Comparison of ENCODE assay signal across 18 mouse cellular contexts in the genomic region with DNA sequence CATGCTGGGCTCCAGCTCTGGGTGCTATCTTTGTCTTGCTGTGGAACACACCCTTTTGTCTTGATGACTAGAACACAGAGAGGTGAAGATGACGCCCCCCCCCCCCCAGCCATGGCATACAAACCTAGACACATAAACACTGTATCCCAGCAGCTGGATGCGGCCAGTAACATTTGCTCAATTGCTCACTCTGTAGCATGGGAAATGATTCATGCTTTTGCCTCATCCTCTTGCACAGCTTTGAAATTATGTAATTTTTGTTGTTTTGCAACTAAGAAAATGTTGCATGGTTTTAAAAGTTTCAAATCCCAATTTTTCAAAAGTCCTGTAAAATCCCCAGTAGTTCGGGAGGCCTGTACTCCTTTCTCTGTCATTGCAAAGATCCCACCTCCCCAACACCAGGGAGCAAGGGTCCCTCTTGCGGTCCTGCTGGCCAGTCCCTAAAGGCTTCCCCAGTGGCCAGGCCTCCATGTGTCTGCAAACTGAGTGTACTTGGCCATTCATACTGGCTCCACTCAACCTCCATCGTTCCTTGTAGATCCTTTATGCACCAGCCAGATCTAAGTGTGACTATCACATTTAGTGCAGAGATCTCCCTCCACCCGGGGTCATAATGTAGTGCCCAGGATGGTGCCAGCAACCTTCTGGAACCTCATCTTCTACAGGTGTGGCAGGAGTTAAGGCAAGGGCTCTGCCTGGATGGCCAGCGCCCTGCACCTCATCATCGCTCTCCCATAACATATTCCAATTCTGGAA.
DNase-seq lines count a peak whose midpoint lies in the region; ATAC-seq and TF ChIP-seq lines count a peak whose summit lies in the region.
"Had no signal": no experiment of that assay in that cellular context is flagged by ENCODE, and none has a peak within 500 bp of the region (broad histone marks: within the 10 kb centered on the region; RNA-seq: fewer than 3 reads in every experiment).

No protein-coding gene starts in this region.

- no peak overlapping the region for H3K4me2 ChIP-seq in lung, embryonic 16.5 days (ENCODE audit: low read depth, low read length)
- H3K4me2 ChIP-seq in myocyte (ENCODE audit: low read depth) = peak overlapping the region; percentile 44
- H3K4me2 ChIP-seq in forebrain, embryonic 12.5 days = no peak overlapping the region
- no peak overlapping the region for H3K4me2 ChIP-seq in forebrain, embryonic 13.5 days
- H3K4me2 ChIP-seq: heart, embryonic 13.5 days; kidney, embryonic 15.5 days; neural tube, embryonic 13.5 days had no signal

- H3K9ac ChIP-seq in lung, embryonic 16.5 days (ENCODE audit: low read length) = no peak overlapping the region
- no peak overlapping the region for H3K9ac ChIP-seq in forebrain, embryonic 12.5 days
- no peak overlapping the region for H3K9ac ChIP-seq in forebrain, embryonic 13.5 days
- H3K9ac ChIP-seq: heart, embryonic 13.5 days; kidney, embryonic 15.5 days; neural tube, embryonic 13.5 days had no signal

- no peak overlapping the region for H3K4me3 ChIP-seq in lung, embryonic 16.5 days (ENCODE audit: low read length)
- H3K4me3 ChIP-seq in lung, adult 2 months (replicated peaks; ENCODE audit: extremely low read depth, low read depth, low read length) = no peak overlapping the region
- H3K4me3 ChIP-seq in myocyte = no peak overlapping the region
- no peak overlapping the region for H3K4me3 ChIP-seq in forebrain, embryonic 12.5 days (replicated peaks)
- H3K4me3 ChIP-seq in forebrain, embryonic 13.5 days = no peak overlapping the region
- H3K4me3 ChIP-seq: embryonic facial prominence, embryonic 10.5 days; erythroblast, embryonic 14.5 days; heart, embryonic 13.5 days; kidney, embryonic 15.5 days; neural tube, embryonic 13.5 days had no signal

- no peaks in the 10 kb centered on the region for H3K79me2 ChIP-seq in myocyte (ENCODE audit: control insufficient read depth, insufficient read depth)

- H3ac ChIP-seq in myocyte (ENCODE audit: control insufficient read depth, insufficient read length) = no peak overlapping the region

- no peak for TF ChIP-seq POLR2A in lung, adult 2 months (IDR thresholded peaks at IDR 0.05; ENCODE audit: borderline replicate concordance, extremely low read depth, low read depth, low read length)
- no peak for TF ChIP-seq POLR2A in myocyte (IDR thresholded peaks at IDR 0.05; ENCODE audit: insufficient read length, low read depth)

- H3K27ac ChIP-seq in lung, embryonic 16.5 days (ENCODE audit: low read length) = no peak overlapping the region
- H3K27ac ChIP-seq in forebrain, embryonic 12.5 days = no peak overlapping the region
- H3K27ac ChIP-seq in forebrain, embryonic 13.5 days = no peak overlapping the region
- H3K27ac ChIP-seq: embryonic facial prominence, embryonic 10.5 days; heart, embryonic 13.5 days; kidney, embryonic 15.5 days; neural tube, embryonic 13.5 days; stomach, postnatal 0 days had no signal

- H3K9me3 ChIP-seq in lung, embryonic 16.5 days (ENCODE audit: control insufficient read depth, low read length) = no peaks in the 10 kb centered on the region
- H3K9me3 ChIP-seq in forebrain, embryonic 12.5 days = no peaks in the 10 kb centered on the region
- no peaks in the 10 kb centered on the region for H3K9me3 ChIP-seq in forebrain, embryonic 13.5 days (replicated peaks)
- H3K9me3 ChIP-seq: embryonic facial prominence, embryonic 10.5 days; kidney, embryonic 15.5 days; neural tube, embryonic 13.5 days had no signal

- DNase-seq in lung, adult 2 months = no peak
- DNase-seq in adipocyte (ENCODE audit: low spot score) = peak; percentile 73
- no peak for DNase-seq in embryo, embryonic 10.5 days (ENCODE audit: low spot score)
- DNase-seq: cerebellum, postnatal 10 days; layer of hippocampus, postnatal 36 days; midbrain, embryonic 14.5 days; thymus, postnatal 14 days had no signal

- no peaks in the 10 kb centered on the region for H3K36me3 ChIP-seq in lung, embryonic 16.5 days (ENCODE audit: control insufficient read depth, insufficient read depth, low read length)
- H3K36me3 ChIP-seq in myocyte (ENCODE audit: control insufficient read depth, insufficient read depth) = no peaks in the 10 kb centered on the region
- no peaks in the 10 kb centered on the region for H3K36me3 ChIP-seq in forebrain, embryonic 12.5 days (replicated peaks)
- H3K36me3 ChIP-seq in forebrain, embryonic 13.5 days (ENCODE audit: poor library complexity, severe bottlenecking) = no peaks in the 10 kb centered on the region
- H3K36me3 ChIP-seq: embryonic facial prominence, embryonic 10.5 days; heart, embryonic 13.5 days; kidney, embryonic 15.5 days; neural tube, embryonic 13.5 days had no signal

- peaks cover 9% of the 10 kb centered on the region; the same call in 1 of the 2 replicates for H3K4me1 ChIP-seq in lung, embryonic 16.5 days (replicated peaks; ENCODE audit: control insufficient read depth, insufficient read depth, low read length)
- no peaks in the 10 kb centered on the region for H3K4me1 ChIP-seq in lung, adult 2 months (ENCODE audit: control insufficient read depth, insufficient read depth, low read length)
- 0 out of 2 replicates have a peak, but pooled peaks cover 4% of the 10 kb centered on the region for H3K4me1 ChIP-seq in forebrain, embryonic 12.5 days
- H3K4me1 ChIP-seq in forebrain, embryonic 13.5 days = no peaks in the 10 kb centered on the region

- TF ChIP-seq CTCF in lung, adult 2 months (IDR thresholded peaks at IDR 0.05; ENCODE audit: insufficient read depth, low read length) = no peak

- no peaks in the 10 kb centered on the region for H3K27me3 ChIP-seq in lung, embryonic 16.5 days (ENCODE audit: control insufficient read depth, insufficient read depth, low read depth, low read length)
- no peaks in the 10 kb centered on the region for H3K27me3 ChIP-seq in myocyte (ENCODE audit: control insufficient read depth, insufficient read depth, insufficient read length)
- no peaks in the 10 kb centered on the region for H3K27me3 ChIP-seq in forebrain, embryonic 12.5 days
- H3K27me3 ChIP-seq in forebrain, embryonic 13.5 days = no peaks in the 10 kb centered on the region
- H3K27me3 ChIP-seq: kidney, embryonic 15.5 days; neural tube, embryonic 13.5 days had no signal

- 0 out of 2 replicates have a peak, but pooled peaks have one; percentile 34 for ATAC-seq in lung, embryonic 16.5 days (ENCODE audit: low read depth)
- ATAC-seq in hematopoietic stem cell, adult 5-6 weeks (replicated peaks in 1 of 2; ENCODE audit: insufficient read depth in 1 of 2, low FRiP score in 2 of 2, low TSS enrichment in 1 of 2, low read depth in 1 of 2, poor library complexity in 2 of 2, severe bottlenecking in 2 of 2) = peak; percentile 37 to 46; a peak in 1 of 4 replicates
- ATAC-seq in forebrain, embryonic 12.5 days (ENCODE audit: low FRiP score) = no peak
- no peak for ATAC-seq in forebrain, embryonic 13.5 days

- WGBS in lung, embryonic 16.5 days = 80% methylated on average over 8 of the region's 8 CpGs
- WGBS in lung, adult 2 months = 77% methylated on average over 8 of the region's 8 CpGs
- WGBS in forebrain, embryonic 12.5 days = 92% methylated on average over 8 of the region's 8 CpGs
- 93% methylated on average over 8 of the region's 8 CpGs for WGBS in forebrain, embryonic 13.5 days

TF ChIP-seq in myocyte, 11 proteins besides CTCF, POLR2A, EP300 and RAD21:
- peak; percentile 85 for TF ChIP-seq CEBPB (IDR thresholded peaks at IDR 0.05; ENCODE audit: insufficient read depth, poor library complexity, severe bottlenecking)
- TF ChIP-seq TCF12 (IDR thresholded peaks at IDR 0.05; ENCODE audit: insufficient read depth, poor library complexity, severe bottlenecking) = no peak
- TF ChIP-seq TCF3 (IDR thresholded peaks at IDR 0.05; ENCODE audit: insufficient read length, low read depth) = no peak

Comparison
In these comparisons a context has a peak if more than half of its experiments do, and no peak if none do; other contexts are left out.
1. ATAC-seq: peak in lung, embryonic 16.5 days (single experiment) and hematopoietic stem cell, adult 5-6 weeks (2 of 2); none in forebrain, embryonic 12.5 days (single experiment) and forebrain, embryonic 13.5 days (single experiment).